In genomic region chr13:38232411-38232810, GRCm38 (mm10) we compare ENCODE assay signal across 30 mouse cellular contexts.
"Had no signal": no experiment of that assay in that cellular context is flagged by ENCODE, and none has a peak within 500 bp of the region (broad histone marks: within the 10 kb centered on the region; RNA-seq: fewer than 3 reads in every experiment).

No protein-coding gene starts in this region.

- H3K27ac ChIP-seq: limb, embryonic 10.5 days; limb, embryonic 12.5 days; limb, embryonic 13.5 days; limb, embryonic 15.5 days; liver, embryonic 12.5 days; liver, embryonic 13.5 days; liver, embryonic 14.5 days; liver, embryonic 15.5 days; lung, embryonic 15.5 days; macrophage; midbrain, embryonic 10.5 days; midbrain, embryonic 12.5 days; midbrain, embryonic 13.5 days; midbrain, embryonic 15.5 days; neural tube, embryonic 12.5 days had no signal

- H3K9ac ChIP-seq: limb, embryonic 12.5 days; limb, embryonic 13.5 days; limb, embryonic 15.5 days; liver, embryonic 12.5 days; liver, embryonic 13.5 days; liver, embryonic 14.5 days; liver, embryonic 15.5 days; liver, postnatal 0 days; lung, embryonic 14.5 days; lung, embryonic 15.5 days; midbrain, embryonic 12.5 days; midbrain, embryonic 13.5 days; midbrain, embryonic 15.5 days; neural tube, embryonic 12.5 days had no signal

- ATAC-seq: liver, embryonic 12.5 days; liver, postnatal 0 days; lung, postnatal 0 days; midbrain, embryonic 13.5 days; midbrain, embryonic 15.5 days; midbrain, embryonic 16.5 days had no signal

- H3K27me3 ChIP-seq: limb, embryonic 12.5 days; limb, embryonic 13.5 days; limb, embryonic 15.5 days; liver, embryonic 12.5 days; liver, embryonic 13.5 days; liver, embryonic 15.5 days; lung, embryonic 15.5 days; midbrain, embryonic 12.5 days; midbrain, embryonic 13.5 days; midbrain, embryonic 15.5 days; neural tube, embryonic 12.5 days had no signal

- H3K4me2 ChIP-seq: limb, embryonic 12.5 days; limb, embryonic 13.5 days; limb, embryonic 15.5 days; liver, embryonic 11.5 days; liver, embryonic 12.5 days; liver, embryonic 13.5 days; liver, embryonic 15.5 days; lung, embryonic 14.5 days; lung, embryonic 15.5 days; midbrain, embryonic 11.5 days; midbrain, embryonic 12.5 days; midbrain, embryonic 13.5 days; midbrain, embryonic 15.5 days; neural tube, embryonic 12.5 days had no signal

- DNase-seq: left cerebral cortex, postnatal 4 days; liver; liver, embryonic 13.5 days; liver, postnatal 0 days; lung, adult 18-20 months; lung, adult 2 months; lung, embryonic 14.5 days; lung, postnatal 14 days; lung, postnatal 36 days; midbrain, embryonic 14.5 days had no signal

- H3K9me3 ChIP-seq: limb, embryonic 10.5 days; limb, embryonic 13.5 days; limb, embryonic 15.5 days; liver, embryonic 15.5 days; lung, embryonic 15.5 days; midbrain, embryonic 15.5 days had no signal

- H3K4me3 ChIP-seq: limb, embryonic 10.5 days; limb, embryonic 12.5 days; limb, embryonic 13.5 days; limb, embryonic 15.5 days; liver, embryonic 12.5 days; liver, embryonic 13.5 days; liver, embryonic 15.5 days; lung, embryonic 15.5 days; megakaryocyte, embryonic 14.5 days; midbrain, embryonic 10.5 days; midbrain, embryonic 12.5 days; midbrain, embryonic 13.5 days; midbrain, embryonic 15.5 days; myocyte; neural tube, embryonic 12.5 days had no signal

- H3K4me1 ChIP-seq: limb, embryonic 10.5 days; limb, embryonic 12.5 days; limb, embryonic 13.5 days; limb, embryonic 15.5 days; liver, embryonic 12.5 days; liver, embryonic 13.5 days; liver, embryonic 15.5 days; lung, embryonic 15.5 days; megakaryocyte, embryonic 14.5 days; midbrain, embryonic 10.5 days; midbrain, embryonic 12.5 days; midbrain, embryonic 13.5 days; midbrain, embryonic 15.5 days; neural tube, embryonic 12.5 days had no signal
